Mouse (Mus musculus): ENCODE measurements around the gene Ammecr1. TPM values are rescaled to one million over a fixed set of nuclear protein-coding genes. Genes with fewer than 3 reads are reported as not detected.

Gene Ammecr1
- polyA plus RNA-seq, 1 experiment from 2014 or later, result 7.1 TPM

DNA sequence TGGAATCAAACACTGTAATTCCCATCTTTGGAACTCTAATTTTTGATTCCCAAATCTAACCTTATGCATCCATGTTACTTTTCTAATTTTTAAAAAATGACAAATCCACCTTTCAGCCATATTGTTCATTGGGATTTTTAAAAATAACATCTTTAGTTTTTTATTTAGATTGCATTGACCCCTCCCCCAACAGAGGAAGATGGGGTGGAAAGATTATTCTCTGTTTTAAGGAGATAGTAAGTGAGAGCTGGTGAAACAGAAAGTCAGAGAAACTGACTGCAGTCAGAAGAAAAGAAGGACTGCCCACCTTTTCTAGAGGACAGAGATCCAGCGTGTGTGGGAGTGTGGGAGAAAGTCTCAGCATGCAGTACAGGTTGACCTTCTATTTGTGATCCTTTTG, 30.7 kb upstream of the Ammecr1 start:
- Histone ChIP-seq H3K27me3 (ENCODE audit: control insufficient read depth, insufficient read depth, low read length) (no peaks in the 10 kb centered on the region), H3K4me1 (replicated peaks; ENCODE audit: control insufficient read depth, insufficient read depth) (no peaks in the 10 kb centered on the region), H3K4me2 (replicated peaks; ENCODE audit: low read depth) (no peak overlapping the region), H3K4me3 (ENCODE audit: low read depth, low read length) (no peak overlapping the region), H3K27ac (replicated peaks) (no peak overlapping the region), H3K9me3 (ENCODE audit: control insufficient read depth, low read length) (no peaks in the 10 kb centered on the region), H3K9ac (ENCODE audit: low read length) (no peak overlapping the region), H3K36me3 (ENCODE audit: control insufficient read depth, insufficient read depth, low read length) (no peaks in the 10 kb centered on the region)
- WGBS, result 74% methylated on average over 1 of the region's 1 CpGs
- ATAC-seq (ENCODE audit: low FRiP score, low TSS enrichment) (no peak), DNase-seq (ENCODE audit: low spot score) (no peak)
- TF ChIP-seq EP300 (optimal IDR thresholded peaks at IDR 0.05) (no peak), CTCF (IDR thresholded peaks at IDR 0.05; ENCODE audit: low read depth) (no peak)

DNA sequence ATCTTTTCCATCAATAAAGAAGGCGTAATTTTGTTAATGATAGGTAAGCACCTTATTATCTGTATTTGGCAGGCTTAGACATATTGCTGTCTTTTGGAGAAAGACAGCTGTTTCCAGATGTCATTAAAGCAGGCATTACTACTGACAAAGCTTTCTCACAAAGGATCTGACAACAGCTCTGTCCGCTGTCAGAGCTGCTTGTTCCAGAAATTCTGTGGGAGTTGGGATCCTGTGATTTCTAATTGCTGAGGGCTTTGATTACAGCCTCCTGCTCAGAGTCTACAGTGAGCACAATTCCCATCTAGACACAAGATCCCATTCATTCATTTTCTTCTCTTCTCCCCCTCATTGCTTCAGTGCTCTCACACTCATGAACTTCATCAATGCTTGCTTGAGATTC, 28.0 kb upstream of the Ammecr1 start:
- no peak for ATAC-seq (ENCODE audit: low FRiP score, low TSS enrichment)
- Histone ChIP-seq H3K27ac (replicated peaks) (no peak overlapping the region), H3K4me1 (replicated peaks; ENCODE audit: control insufficient read depth, insufficient read depth) (no peaks in the 10 kb centered on the region), H3K27me3 (ENCODE audit: control insufficient read depth, insufficient read depth, low read length) (no peaks in the 10 kb centered on the region), H3K4me2 (replicated peaks; ENCODE audit: low read depth) (no peak overlapping the region), H3K9ac (ENCODE audit: low read length) (no peak overlapping the region), H3K4me3 (ENCODE audit: low read depth, low read length) (no peak overlapping the region), H3K9me3 (ENCODE audit: control insufficient read depth, low read length) (no peaks in the 10 kb centered on the region), H3K36me3 (ENCODE audit: control insufficient read depth, insufficient read depth, low read length) (no peaks in the 10 kb centered on the region)
- 55% methylated on average over 2 of the region's 2 CpGs for WGBS
- DNase-seq (ENCODE audit: low spot score), result no peak
- TF ChIP-seq EP300 (optimal IDR thresholded peaks at IDR 0.05), result no peak
- TF ChIP-seq CTCF (IDR thresholded peaks at IDR 0.05; ENCODE audit: low read depth), result no peak

DNA sequence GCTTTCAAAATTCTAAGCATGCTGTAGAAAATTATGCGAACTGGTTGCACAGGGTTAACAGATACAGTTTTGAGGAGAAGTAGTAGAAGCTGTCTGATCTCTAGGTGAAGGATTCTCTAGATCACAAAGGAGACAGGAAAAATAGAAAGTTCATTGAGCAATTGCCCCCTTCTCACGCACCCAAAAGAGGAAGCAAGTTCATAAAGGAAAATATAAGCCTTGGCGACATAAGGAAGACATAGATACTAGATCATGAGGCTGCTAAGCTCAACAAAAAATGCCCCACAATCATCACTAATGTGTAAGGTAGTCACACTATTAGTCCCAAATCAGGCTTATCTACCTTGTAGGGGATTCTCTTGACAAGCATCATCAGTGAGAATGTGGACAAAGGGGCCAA, 17.6 kb upstream of the Ammecr1 start:
- no peak overlapping the region for H3K4me2 ChIP-seq (replicated peaks; ENCODE audit: low read depth)
- no peak overlapping the region for H3K9ac ChIP-seq (ENCODE audit: low read length)
- ATAC-seq (ENCODE audit: low FRiP score, low TSS enrichment) (no peak), DNase-seq (ENCODE audit: low spot score) (no peak)
- no peaks in the 10 kb centered on the region for H3K9me3 ChIP-seq (ENCODE audit: control insufficient read depth, low read length)
- H3K27me3 ChIP-seq (ENCODE audit: control insufficient read depth, insufficient read depth, low read length), result no peaks in the 10 kb centered on the region
- WGBS, result 82% methylated on average over 3 of the region's 3 CpGs
- H3K4me3 ChIP-seq (ENCODE audit: low read depth, low read length), result no peak overlapping the region
- no peaks in the 10 kb centered on the region for H3K36me3 ChIP-seq (ENCODE audit: control insufficient read depth, insufficient read depth, low read length)
- H3K4me1 ChIP-seq (replicated peaks; ENCODE audit: control insufficient read depth, insufficient read depth), result no peaks in the 10 kb centered on the region
- TF ChIP-seq CTCF (IDR thresholded peaks at IDR 0.05; ENCODE audit: low read depth), result no peak
- no peak for TF ChIP-seq EP300 (optimal IDR thresholded peaks at IDR 0.05)
- H3K27ac ChIP-seq (replicated peaks), result no peak overlapping the region

DNA sequence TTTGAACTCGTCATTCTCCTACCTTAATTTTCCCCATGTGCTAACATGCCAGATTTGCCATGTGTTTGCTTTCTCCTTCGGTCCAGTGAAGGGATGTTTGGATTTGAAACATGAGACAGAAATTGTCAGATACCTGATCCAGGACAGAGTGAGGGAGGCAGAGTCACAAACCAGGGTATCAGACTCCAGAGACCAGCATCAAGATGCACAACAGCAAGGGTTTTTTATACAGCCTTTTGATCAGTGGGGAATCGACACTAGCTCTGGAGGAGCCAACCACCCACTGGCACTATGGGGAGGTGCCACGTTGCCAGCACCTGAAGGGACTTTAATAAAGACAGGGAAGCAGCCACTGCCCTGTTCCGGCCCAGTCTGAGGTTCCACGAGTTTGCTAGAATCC, 17.1 kb upstream of the Ammecr1 start:
- Histone ChIP-seq H3K36me3 (ENCODE audit: control insufficient read depth, insufficient read depth, low read length) (no peaks in the 10 kb centered on the region), H3K9ac (ENCODE audit: low read length) (no peak overlapping the region), H3K27ac (replicated peaks) (no peak overlapping the region), H3K9me3 (ENCODE audit: control insufficient read depth, low read length) (no peaks in the 10 kb centered on the region), H3K27me3 (ENCODE audit: control insufficient read depth, insufficient read depth, low read length) (no peaks in the 10 kb centered on the region), H3K4me1 (replicated peaks; ENCODE audit: control insufficient read depth, insufficient read depth) (no peaks in the 10 kb centered on the region), H3K4me3 (ENCODE audit: low read depth, low read length) (no peak overlapping the region), H3K4me2 (replicated peaks; ENCODE audit: low read depth) (no peak overlapping the region)
- TF ChIP-seq CTCF (IDR thresholded peaks at IDR 0.05; ENCODE audit: low read depth) (no peak), EP300 (optimal IDR thresholded peaks at IDR 0.05) (no peak)
- ATAC-seq (ENCODE audit: low FRiP score, low TSS enrichment), result no peak
- 52% methylated on average over 6 of the region's 6 CpGs for WGBS
- DNase-seq (ENCODE audit: low spot score), result no peak

DNA sequence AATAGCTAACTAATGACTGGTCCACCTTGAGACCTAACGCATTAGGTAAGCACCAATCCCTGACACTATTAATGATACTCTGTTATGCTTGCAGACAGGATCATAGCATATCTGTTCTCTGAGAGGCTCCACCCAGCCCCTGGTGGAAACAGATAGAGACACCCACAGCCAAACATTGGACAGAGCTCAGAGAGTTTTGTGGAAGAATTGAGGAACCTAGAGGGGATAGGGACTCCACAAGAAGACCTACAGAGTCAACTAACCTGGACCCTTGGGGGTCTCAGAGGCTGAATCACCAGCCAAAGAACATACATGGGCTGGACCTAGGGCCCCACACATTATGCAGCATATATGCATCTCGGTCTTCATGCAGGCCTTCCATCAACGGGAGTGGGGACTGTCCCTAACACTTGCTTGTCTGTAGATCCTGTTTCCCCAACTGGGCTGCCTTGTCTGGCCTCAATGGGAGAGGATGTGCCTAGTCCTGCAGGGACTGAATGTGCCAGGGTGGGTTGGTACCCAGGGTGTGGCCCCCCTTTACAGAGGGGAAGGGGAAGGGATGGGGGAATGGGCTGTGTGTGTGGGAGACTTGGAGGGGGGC, 15.1 kb upstream of the Ammecr1 start:
- Histone ChIP-seq H3K4me3 (ENCODE audit: low read depth, low read length) (no peak overlapping the region), H3K4me2 (replicated peaks; ENCODE audit: low read depth) (no peak overlapping the region), H3K9ac (ENCODE audit: low read length) (no peak overlapping the region), H3K4me1 (replicated peaks; ENCODE audit: control insufficient read depth, insufficient read depth) (no peaks in the 10 kb centered on the region), H3K9me3 (ENCODE audit: control insufficient read depth, low read length) (no peaks in the 10 kb centered on the region), H3K27ac (replicated peaks) (no peak overlapping the region), H3K27me3 (ENCODE audit: control insufficient read depth, insufficient read depth, low read length) (no peaks in the 10 kb centered on the region), H3K36me3 (ENCODE audit: control insufficient read depth, insufficient read depth, low read length) (no peaks in the 10 kb centered on the region)
- no peak for ATAC-seq (ENCODE audit: low FRiP score, low TSS enrichment)
- WGBS, result 84% methylated on average over 3 of the region's 3 CpGs
- no peak for DNase-seq (ENCODE audit: low spot score)
- TF ChIP-seq CTCF (IDR thresholded peaks at IDR 0.05; ENCODE audit: low read depth) (no peak), EP300 (optimal IDR thresholded peaks at IDR 0.05) (no peak)

DNA sequence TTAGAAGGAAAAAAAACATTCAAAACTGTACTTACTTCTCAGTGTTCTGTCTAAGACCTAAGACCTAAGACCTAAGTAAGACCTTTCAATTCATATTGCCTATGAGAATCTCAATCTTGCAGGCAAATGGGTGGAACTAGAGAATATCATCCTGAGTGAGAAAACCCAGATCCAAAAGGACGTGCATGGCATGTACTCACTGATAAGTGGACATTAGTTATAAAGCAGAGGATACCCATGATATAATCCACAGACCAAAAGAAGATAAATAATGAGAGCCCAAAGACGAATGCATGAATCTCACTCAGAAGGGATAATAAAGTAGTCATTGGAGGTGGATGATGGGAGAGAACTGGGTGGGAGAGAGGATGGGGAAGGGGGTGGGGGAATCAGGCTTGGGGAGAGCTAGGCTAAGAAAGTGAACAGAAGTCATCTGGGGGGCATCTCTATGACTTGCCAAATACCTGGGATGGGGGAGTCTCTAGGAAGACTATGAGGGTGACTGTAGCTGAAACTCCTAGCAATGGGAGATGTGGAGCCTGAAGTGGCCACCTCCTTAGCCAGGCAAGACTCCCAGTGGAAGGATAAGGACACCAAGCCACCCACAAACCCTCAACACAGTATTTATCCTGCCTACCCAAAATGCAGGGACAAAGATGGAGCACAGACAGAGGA, 14.5 kb upstream of the Ammecr1 start:
- no peak overlapping the region for H3K27ac ChIP-seq (replicated peaks)
- no peak for ATAC-seq (ENCODE audit: low FRiP score, low TSS enrichment)
- H3K4me1 ChIP-seq (replicated peaks; ENCODE audit: control insufficient read depth, insufficient read depth), result no peaks in the 10 kb centered on the region
- H3K4me2 ChIP-seq (replicated peaks; ENCODE audit: low read depth), result no peak overlapping the region
- H3K36me3 ChIP-seq (ENCODE audit: control insufficient read depth, insufficient read depth, low read length), result no peaks in the 10 kb centered on the region
- no peak overlapping the region for H3K9ac ChIP-seq (ENCODE audit: low read length)
- DNase-seq (ENCODE audit: low spot score), result no peak
- H3K9me3 ChIP-seq (ENCODE audit: control insufficient read depth, low read length), result no peaks in the 10 kb centered on the region
- WGBS, result 65% methylated on average over 2 of the region's 2 CpGs
- H3K4me3 ChIP-seq (ENCODE audit: low read depth, low read length), result no peak overlapping the region
- no peaks in the 10 kb centered on the region for H3K27me3 ChIP-seq (ENCODE audit: control insufficient read depth, insufficient read depth, low read length)
- TF ChIP-seq EP300 (optimal IDR thresholded peaks at IDR 0.05) (no peak), CTCF (IDR thresholded peaks at IDR 0.05; ENCODE audit: low read depth) (no peak)
